Mouse (Mus musculus) limb, embryonic 15.5 days (tissue): ENCODE results near the gene Slc38a6. TPM values are rescaled to one million over a fixed set of nuclear protein-coding genes. Genes with fewer than 3 reads are reported as not detected.

ENCODE experiments used
- ATAC-seq: fragments of 200-750 bp; cut with Nextera tagmentation; 2 replicates; pipeline ENCODE4 v1.8.0; 2017; ENCODE audit warnings: low read depth, moderate TSS enrichment; ENCODE audit not compliant: insufficient number of reproducible peaks, low FRiP score, low TSS enrichment
- H3K27ac ChIP-seq: fragments of 300-500 bp; sonication (generic); 2 replicates; pipeline ENCODE4 v1.5.1; 2015; ENCODE audit warnings: moderate library complexity, mild to moderate bottlenecking, inconsistent platforms
- H3K27me3 ChIP-seq: fragments of 300-500 bp; sonication (generic); 2 replicates; pipeline ENCODE4 v1.6.1; 2015; ENCODE audit warnings: inconsistent platforms
- H3K36me3 ChIP-seq: fragments of 300-500 bp; sonication (generic); 2 replicates; pipeline ENCODE4 v1.6.1; 2015; ENCODE audit warnings: inconsistent platforms
- H3K4me1 ChIP-seq: fragments of 300-500 bp; sonication (generic); 2 replicates; pipeline ENCODE4 v1.6.1; 2015; ENCODE audit warnings: inconsistent platforms
- H3K4me2 ChIP-seq: fragments of 300-500 bp; sonication (generic); 2 replicates; pipeline ENCODE4 v1.6.1; 2015; ENCODE audit warnings: mild to moderate bottlenecking, inconsistent platforms
- H3K4me3 ChIP-seq: fragments of 300-500 bp; sonication (generic); 2 replicates; pipeline ENCODE4 v1.5.1; 2015; ENCODE audit warnings: mild to moderate bottlenecking, inconsistent platforms
- H3K9ac ChIP-seq: fragments of 300-500 bp; sonication (generic); 2 replicates; pipeline ENCODE4 v1.6.1; 2015; ENCODE audit warnings: inconsistent platforms
- H3K9me3 ChIP-seq: fragments of 300-500 bp; sonication (generic); 2 replicates; pipeline ENCODE4 v1.6.1; 2016; ENCODE audit warnings: inconsistent platforms
- WGBS: fragments of 180-500 bp; shearing (Covaris S2); methylation state at CpG from one replicate; pipeline ENCODE4 v1.1.7; 2015; 5-methylcytosine and 5-hydroxymethylcytosine counted together
- polyA plus RNA-seq: library from polyadenylated mRNA; unstranded; fragments of >200 nt; fragmentation: Nextera tagmentation; extraction: Ambion mirVana; gene quantifications from 2 replicates; pipeline ENCODE4 v1.2.1, GENCODE M21; 2015

Gene Slc38a6
- polyA plus RNA-seq, 1 experiment from 2014 or later, result 11.9 TPM

DNA sequence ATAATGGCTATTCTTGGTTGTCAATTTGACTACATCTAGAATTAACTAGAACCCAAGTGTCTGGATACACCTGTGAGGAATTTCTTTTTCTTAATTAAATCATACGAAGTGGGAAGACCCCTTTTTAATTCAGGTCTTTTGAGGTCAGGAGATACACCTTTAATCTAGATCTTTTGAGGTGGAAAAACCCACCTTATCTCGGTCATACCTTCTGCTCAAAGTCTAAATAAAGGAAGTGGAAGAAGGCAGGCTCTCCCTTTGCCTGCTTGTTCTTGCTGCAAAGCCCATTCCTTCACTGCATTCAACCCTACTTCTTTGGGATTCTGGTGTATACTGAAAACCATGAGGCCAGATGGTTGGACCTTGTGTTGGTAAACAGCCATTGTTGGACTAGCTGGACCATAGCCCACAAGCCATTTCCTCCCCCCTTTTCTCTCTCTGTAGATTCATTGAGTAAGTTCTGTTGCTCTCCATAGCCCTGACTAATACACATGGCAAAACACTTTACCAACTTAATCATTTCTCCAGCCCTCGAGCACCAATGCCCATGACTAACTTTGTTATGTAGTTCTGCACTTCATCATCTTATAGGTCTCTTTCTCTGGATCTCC is 115.0 kb downstream of the Slc38a6 start:
- no peaks in the 10 kb centered on the region for H3K36me3 ChIP-seq
- H3K27me3 ChIP-seq, result no peaks in the 10 kb centered on the region; the same call in 1 of the 2 replicates
- H3K9me3 ChIP-seq, result no peaks in the 10 kb centered on the region
- H3K9ac ChIP-seq, result no peak overlapping the region
- H3K4me2 ChIP-seq, result no peak overlapping the region
- no peak overlapping the region for H3K27ac ChIP-seq
- no peak for ATAC-seq
- H3K4me3 ChIP-seq, result no peak overlapping the region
- 65% methylated on average over 3 of the region's 3 CpGs for WGBS
- H3K4me1 ChIP-seq, result peaks cover 28% of the 10 kb centered on the region

DNA sequence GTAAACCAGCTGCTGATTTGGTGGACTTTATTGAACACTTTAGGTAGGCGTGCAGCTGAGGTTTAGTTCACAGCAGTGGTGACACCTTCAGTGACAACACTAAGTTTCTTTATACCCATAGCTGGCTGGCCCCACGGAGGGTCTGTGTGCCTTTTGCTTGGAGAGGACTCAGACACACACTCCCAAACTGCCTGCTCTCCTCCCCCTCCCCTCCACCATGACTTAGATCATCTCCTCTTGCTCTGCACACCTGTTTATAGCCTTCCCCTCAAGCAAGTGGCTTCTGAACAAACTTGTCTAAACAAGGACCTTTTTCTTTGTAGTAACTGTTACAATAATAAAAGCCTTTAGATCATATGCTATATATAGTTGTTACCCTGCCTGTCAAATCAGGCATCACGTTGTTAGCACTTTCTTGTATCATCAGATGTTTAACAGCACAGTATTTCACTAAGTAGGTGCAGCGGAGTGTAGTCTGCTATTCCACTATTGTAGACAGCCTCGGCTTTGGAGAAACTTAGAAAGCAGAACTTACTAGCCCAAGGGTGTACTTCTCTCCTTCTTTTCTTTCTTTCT is 115.6 kb downstream of the Slc38a6 start:
- peaks cover 28% of the 10 kb centered on the region for H3K4me1 ChIP-seq
- H3K4me3 ChIP-seq, result no peak overlapping the region
- H3K27ac ChIP-seq, result peak overlapping the region; percentile 51
- H3K9ac ChIP-seq, result no peak overlapping the region
- no peaks in the 10 kb centered on the region for H3K9me3 ChIP-seq
- H3K27me3 ChIP-seq, result no peaks in the 10 kb centered on the region; the same call in 1 of the 2 replicates
- 46% methylated on average over 5 of the region's 5 CpGs for WGBS
- H3K4me2 ChIP-seq, result no peak overlapping the region
- ATAC-seq, result no peak
- H3K36me3 ChIP-seq, result no peaks in the 10 kb centered on the region

GRCm38 (mm10) chr12:73402851-73403665 is 116.5 kb downstream of the Slc38a6 start:
- 65% methylated on average over 11 of the region's 11 CpGs for WGBS
- Histone ChIP-seq H3K4me1 (peaks cover 28% of the 10 kb centered on the region), H3K36me3 (no peaks in the 10 kb centered on the region), H3K4me3 (no peak overlapping the region), H3K27ac (peak overlapping the region; percentile 51; the same call in 1 of the 2 replicates), H3K9me3 (no peaks in the 10 kb centered on the region), H3K4me2 (no peak overlapping the region), H3K27me3 (no peaks in the 10 kb centered on the region; the same call in 1 of the 2 replicates), H3K9ac (no peak overlapping the region)
- ATAC-seq, result no peak

Other genes with a start within 250 kb of the Slc38a6 start
- gene Six1, start 232.9 kb upstream of the Slc38a6 start, polyA plus RNA-seq, result 28.2 and 34.3 TPM in 2 replicates
- gene Six4, start 173.3 kb upstream of the Slc38a6 start, polyA plus RNA-seq, result 3.7 and 4.3 TPM in 2 replicates
- gene Mnat1, start 163.1 kb upstream of the Slc38a6 start, polyA plus RNA-seq, result 30.7 and 33.3 TPM in 2 replicates
- gene Trmt5, start 69 bp upstream of the Slc38a6 start, polyA plus RNA-seq, result 15.7 and 15.8 TPM in 2 replicates